Mouse (Mus musculus) heart, adult 18-20 months (tissue): ENCODE measurements around the gene Hpcal1. TPM values are rescaled to one million over a fixed set of nuclear protein-coding genes. Genes with fewer than 3 reads are reported as not detected.

Experiments
- DNase-seq, 2 experiments: peaks; one replicate each; pipeline ENCODE4 v3.0.0; 2021 to 2022; ENCODE audit warnings: mixed read lengths in 1 of 2
- total RNA-seq, 2 experiments: library from RNA; stranded (reverse); gene quantifications; 2 replicates each; pipeline ENCODE4 v1.2.3; 2021

The Hpcal1 gene
- total RNA-seq, 2 experiments from 2014 or later = 18.7 to 20.6 TPM

- no peak for DNase-seq
Measured at GRCm38 (mm10) chr12:17684315-17684714, 6.3 kb upstream of the Hpcal1 start.

DNA sequence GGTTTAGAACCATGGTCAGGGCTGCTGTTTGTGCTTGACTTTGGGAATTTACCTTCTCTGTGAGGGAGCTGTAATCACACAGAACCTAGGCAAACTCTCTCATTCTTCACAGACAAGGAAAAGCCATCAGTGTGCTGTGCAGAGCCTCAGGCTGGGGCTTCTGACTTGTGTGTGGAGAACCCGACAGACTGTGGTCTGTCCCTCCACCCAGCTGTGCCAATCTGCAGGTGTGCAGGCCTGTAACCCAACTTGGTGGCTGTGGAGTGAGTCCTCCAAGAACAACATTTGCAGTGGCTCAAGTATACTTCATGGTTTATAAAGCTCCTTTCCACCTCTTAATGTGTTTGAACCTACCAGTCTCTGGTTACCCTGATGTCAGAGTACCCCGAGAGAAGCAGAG is 4.5 kb upstream of the Hpcal1 start:
- DNase-seq = no peak

GRCm38 (mm10) chr12:17688913-17689312 is 1.7 kb upstream of the Hpcal1 start:
- DNase-seq = no peak

DNA sequence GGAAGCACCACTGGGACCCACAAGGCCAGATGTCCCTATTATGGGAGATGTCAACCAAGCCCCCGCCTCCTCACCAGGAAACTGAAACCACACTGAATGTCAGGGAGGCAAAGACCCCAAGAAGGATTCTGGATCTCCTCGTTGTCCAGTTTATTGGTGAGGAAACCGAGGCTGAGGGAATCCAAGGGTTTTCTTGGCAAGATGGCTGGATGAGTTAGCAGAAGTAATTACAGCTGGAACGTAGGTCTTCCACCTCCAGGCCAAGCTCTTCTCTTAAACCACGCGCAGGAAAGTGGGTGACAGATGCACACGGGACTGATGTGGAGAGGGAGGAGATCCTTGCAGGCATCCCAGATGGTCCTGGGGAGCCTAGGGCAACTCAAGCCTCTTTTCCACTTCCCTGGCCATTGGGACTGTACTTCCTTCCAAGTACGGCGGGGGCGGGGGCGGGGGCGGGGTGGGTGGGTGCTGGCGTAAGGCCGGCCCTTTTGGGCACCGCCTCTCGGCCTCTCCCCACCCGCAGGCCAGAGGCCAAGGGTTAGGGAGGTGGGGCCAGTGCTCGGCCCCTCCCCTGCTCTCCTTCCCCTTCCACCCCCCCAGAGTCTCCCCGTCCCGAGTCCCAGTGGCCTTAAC is 609 bp upstream of the Hpcal1 start:
- DNase-seq = no peak

DNA sequence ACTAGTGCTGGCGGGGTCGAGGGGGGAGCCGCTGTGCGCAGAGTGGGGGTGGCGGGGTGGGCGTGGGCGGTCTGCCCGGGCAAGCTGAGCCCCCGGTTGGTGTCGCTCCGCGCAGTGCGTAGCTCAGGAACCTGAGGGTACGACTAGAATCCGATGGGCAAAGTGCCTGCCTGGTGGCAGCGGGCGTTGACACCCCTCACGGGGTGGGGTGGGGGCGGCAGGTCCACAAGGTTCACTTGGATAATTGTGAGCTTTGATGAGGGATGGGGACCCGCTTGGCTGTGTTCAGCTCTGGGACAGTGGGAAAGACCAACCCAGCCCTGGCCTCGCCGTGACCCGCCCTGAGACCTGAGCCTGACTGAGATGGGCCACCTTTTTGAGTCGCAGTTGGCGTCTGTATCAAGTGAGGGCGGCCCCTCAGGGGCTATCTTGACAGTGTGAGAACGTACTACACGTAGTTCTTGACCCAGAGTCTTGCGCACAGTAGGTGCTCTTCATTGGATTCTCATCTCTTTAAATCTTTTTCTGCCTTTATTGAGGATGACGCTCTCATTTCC is 742 bp downstream of the Hpcal1 start:
- peak; percentile 38 to 52 for DNase-seq

DNA sequence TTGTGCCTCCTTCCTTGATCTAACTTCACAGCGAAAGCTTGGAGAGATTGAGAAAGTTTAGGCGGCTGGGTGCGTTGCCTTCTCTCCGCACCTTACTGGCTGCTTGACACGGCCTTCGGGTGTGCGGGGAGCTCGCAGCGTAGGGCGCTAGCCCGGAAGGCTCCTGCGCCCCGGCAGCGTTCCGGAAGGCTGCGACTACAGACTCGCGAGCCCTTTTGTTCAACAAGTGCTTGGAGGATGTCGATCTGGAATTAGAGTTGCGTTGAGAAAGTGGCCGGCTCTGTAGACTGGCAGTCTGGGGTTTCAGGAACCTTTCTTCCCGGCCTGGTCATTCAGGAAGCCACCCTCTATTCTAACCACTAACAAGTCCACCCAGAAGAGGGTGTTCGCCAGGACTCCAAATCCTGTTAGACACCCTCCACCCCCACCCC is 1.2 kb downstream of the Hpcal1 start:
- DNase-seq = peak; percentile 56 to 68

DNA sequence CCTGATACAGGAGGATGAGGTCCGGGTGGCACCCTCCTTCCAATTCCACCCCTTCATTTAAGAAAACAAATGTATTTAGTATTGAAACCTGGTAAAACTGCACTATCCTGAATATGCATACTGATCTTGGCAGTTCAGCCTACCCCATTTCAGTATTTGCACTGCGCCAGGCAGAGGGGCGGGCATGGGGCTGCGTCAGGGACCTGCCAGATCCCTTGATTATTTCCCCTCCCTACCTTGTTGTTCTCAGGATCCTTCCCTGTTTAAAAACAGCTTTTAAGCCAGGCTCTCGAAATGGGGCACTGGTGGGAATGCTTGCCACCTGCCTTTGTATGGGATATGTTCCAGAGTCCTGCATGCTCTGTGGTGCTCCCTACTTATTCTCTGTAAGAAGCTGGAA is 1.7 kb downstream of the Hpcal1 start:
- no peak for DNase-seq

- no peak for DNase-seq
Measured at GRCm38 (mm10) chr12:17692953-17693352, 2.3 kb downstream of the Hpcal1 start.

DNA sequence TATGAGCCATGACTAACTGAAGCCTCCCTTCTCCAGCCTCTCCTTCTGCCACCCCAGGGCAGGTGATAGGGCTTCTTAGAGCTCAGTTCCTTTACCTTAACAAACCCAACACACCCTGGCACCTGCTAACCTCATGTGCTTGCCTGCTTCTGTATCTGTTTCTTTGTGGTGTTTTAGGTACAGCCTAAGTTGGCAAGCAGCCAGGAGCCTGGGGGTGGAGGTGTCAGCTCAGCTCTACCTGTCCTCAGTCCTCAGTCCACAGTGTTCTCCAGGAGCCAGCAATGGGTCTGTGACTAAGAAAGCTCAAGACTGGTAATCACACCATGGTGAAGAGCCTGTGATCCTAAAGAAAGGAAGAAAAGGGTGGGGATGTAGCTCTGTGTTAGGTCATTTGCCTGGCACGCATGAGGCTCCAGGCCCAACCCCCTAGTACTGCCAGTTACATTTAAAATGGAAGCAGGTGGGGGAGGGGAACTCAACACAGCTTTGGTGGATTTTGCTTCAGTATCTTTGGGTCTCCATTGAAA is 4.0 kb downstream of the Hpcal1 start:
- no peak for DNase-seq

GRCm38 (mm10) chr12:17696395-17696794 is 5.7 kb downstream of the Hpcal1 start:
- DNase-seq = no peak

DNA sequence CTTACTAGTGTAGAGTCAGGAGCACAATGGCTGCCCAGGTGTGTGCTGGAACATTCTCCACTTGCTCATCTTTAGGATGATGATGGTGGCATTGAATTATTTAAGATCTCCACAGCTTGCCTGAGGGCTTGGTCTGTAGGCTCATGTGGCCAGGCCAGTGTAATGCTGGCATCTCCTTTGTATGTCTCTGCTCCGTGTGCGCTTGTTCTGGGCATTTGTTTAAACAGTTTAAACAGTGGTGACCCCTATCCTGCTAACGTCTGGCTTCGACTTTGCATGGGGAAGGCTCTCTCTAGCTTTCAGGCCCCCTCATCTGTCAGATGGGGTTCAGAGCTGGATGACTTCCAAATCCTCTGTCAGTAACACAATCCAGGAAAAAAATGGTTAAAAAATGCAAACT is 8.3 kb downstream of the Hpcal1 start:
- no peak for DNase-seq

- DNase-seq = no peak
Measured at GRCm38 (mm10) chr12:17699480-17699879, 8.8 kb downstream of the Hpcal1 start.

DNA sequence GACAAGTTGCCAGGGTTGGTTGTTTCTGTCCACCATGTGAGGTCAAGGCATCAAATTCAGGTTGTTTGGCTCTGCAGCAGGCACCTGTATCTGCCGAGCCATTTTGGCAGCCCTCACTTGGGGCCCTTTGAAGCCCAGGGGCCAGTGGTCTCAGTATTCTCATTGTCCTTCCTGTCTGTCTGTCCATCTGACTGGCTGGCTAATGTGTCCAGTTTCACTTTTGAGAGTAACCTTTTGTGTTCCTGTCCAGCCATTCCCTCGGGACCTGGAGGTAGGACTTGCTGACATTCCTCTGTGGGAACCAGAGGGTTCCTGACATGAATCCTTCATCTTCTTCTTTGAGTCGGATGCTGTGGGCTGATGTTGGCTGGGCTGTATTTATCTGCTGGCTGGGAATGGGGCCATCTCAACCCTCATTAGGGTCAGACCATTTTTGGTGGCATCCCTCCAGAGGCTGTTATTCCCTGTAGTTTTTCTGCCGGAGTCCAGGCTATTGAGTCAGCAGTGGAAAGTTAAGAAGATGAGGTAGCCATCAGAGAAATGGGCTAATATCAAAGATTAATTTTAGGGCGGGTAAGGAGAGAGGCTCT is 10.6 kb downstream of the Hpcal1 start:
- DNase-seq = peak; percentile 41 to 46

DNA sequence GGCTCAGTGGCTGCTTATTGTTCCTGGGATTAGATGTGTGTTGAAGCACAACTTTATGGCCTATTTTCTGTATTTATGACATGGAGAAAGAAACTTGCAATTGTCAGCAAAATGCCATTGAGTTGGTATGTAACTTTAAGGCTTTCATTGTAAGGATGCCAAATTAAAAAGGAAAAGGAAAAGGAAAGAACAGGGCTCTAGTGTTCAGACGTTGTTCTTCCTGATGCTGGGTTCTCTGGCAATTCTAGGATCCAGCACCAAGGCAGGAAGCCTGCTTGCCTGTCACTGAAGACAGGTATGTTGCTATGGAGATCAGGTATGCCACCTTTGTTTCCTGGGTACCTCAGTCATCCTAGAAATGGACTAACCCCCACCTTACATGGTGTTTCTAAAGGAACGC is 11.1 kb downstream of the Hpcal1 start:
- peak in 1 of 2 experiments; percentile 48 for DNase-seq

GRCm38 (mm10) chr12:17702257-17702943 is 11.7 kb downstream of the Hpcal1 start:
- no peak for DNase-seq

GRCm38 (mm10) chr12:17702944-17703335 is 12.3 kb downstream of the Hpcal1 start:
- peak; percentile 29 to 67 for DNase-seq

- no peak for DNase-seq
Measured at GRCm38 (mm10) chr12:17703866-17704265, 13.2 kb downstream of the Hpcal1 start.

- no peak for DNase-seq
Measured at GRCm38 (mm10) chr12:17707472-17707871, 16.8 kb downstream of the Hpcal1 start.

DNA sequence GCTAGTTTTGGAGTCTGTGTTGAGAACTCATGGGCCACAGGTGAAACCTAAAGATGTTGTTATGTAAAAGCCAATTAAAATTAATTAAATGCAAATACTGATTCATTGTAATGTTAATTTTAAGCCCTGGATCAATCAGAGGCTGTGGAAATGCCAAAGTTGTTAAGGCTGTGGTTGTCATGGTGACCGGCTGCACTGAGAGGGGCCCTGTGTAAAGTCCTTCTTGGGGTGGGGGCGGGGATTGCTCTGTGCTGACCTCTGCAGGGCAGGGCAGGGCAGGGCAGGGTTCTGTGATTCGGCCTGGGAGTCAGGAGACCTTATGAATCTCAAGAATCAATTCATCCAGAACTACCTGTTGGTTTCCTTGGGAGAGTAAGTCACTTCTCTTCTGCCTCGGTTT is 18.8 kb downstream of the Hpcal1 start:
- DNase-seq = no peak

DNA sequence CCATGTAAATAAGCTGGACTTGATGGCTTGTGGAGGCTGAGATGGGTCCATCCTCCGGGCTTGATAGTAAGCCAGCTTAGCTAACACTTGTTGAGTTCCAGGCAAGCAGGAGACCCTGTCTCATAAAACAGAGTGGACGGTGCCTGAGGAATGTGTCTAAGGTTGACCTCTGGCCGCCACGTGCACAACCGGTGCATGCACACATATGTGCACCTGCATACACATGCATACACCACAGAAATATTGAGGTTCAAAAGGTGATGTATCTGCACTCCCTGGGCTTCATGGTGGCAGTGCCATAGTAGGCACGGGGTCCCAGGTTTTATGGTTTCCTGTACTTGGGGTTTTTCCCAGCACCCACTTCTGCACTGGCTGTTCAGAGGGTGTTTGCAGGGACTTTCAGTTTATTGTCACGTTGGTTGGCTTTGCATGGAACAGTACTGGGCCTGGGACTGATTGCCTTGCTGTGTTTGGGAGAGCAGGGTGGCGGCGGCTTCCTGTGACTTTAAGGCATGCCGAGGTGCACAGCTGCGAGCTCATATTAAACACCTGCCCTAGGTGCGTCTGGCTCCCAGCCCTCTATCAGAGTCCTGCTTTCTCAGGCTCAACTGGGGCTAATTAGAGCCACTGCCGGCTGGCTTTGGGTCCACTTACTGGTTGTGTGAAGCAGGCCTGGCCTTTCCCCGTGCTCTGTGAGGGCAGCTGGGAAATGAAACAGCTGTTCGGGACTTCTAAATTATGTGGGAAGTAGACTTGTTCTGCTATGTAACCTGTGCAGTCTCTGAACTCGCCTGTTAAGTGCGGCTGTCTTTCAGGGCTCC is 19.5 kb downstream of the Hpcal1 start:
- no peak for DNase-seq

DNA sequence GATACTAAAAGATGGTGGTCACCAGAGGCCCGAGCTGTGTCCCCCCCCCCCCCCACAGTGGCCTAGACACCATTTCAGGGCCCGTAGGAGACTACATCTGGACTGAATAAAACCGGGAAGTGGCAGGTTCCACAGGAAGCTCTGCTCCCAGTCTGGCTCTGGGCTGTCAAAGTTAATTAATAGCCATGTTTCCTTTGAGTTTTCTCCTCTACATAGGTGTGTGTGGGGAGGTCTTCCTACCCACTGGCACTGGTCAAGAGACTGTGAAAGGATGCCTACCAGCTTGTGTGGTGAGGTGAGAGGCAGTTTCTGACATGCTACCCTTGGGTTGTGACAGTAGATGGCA is 20.1 kb downstream of the Hpcal1 start:
- DNase-seq = no peak

DNA sequence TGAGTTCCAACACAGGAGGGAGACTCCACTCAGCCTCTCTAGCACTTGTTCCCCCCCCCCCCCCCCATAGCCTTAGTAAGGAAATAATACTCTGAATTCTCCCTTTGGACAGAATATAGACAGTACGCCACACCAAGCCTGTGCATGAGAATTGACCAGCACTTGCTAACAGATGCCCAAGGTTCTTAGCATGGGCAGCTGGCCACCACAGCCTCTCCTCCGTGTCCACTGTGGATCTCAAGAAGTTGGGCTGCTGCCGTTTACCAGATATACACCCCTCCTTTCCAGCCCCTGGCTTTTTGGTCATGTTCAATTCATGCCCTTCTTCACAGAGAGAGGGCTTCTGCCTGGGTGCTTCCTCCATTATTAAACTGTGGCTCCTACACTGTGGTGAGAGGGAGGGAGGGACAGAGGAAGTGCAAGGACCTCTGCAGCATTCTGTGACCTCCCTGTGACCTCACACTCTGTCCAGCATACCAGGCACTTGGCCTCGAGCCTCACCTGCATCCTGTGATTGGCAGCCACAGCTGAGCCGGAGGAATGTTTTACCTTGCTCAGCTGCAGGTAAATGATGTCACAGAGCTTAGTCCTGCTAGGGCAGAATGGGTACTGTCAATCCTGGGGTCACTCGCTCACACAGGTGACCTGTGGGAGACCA is 21.2 kb downstream of the Hpcal1 start:
- no peak for DNase-seq
